Mouse (Mus musculus) stomach, embryonic 16.5 days (tissue): Measurements from ENCODE around the gene Bbx. TPM values are rescaled to one million over a fixed set of nuclear protein-coding genes. Genes with fewer than 3 reads are reported as not detected.

Source experiments
- ATAC-seq: fragments of 200-750 bp; cut with Nextera tagmentation; 2 replicates; pipeline ENCODE4 v1.8.0; 2017; ENCODE audit warnings: moderate number of reproducible peaks, moderate TSS enrichment; ENCODE audit not compliant: insufficient read depth, low FRiP score
- H3K27ac ChIP-seq: fragments of 300-500 bp; sonication (generic); 2 replicates; pipeline ENCODE4 v1.5.1; 2014; ENCODE audit warnings: low read length
- H3K27me3 ChIP-seq: fragments of 300-500 bp; sonication (generic); 2 replicates; pipeline ENCODE4 v1.6.1; 2014; ENCODE audit warnings: low read length, control low read depth, mixed read lengths; ENCODE audit not compliant: control insufficient read depth, insufficient read depth
- H3K36me3 ChIP-seq: fragments of 300-500 bp; sonication (generic); 2 replicates; pipeline ENCODE4 v1.6.1; 2014; ENCODE audit warnings: low read length; ENCODE audit not compliant: control insufficient read depth, insufficient read depth
- H3K4me1 ChIP-seq: fragments of 300-500 bp; sonication (generic); 2 replicates; pipeline ENCODE4 v1.6.1; 2014; ENCODE audit warnings: low read length, control low read depth, mixed read lengths; ENCODE audit not compliant: control insufficient read depth, insufficient read depth
- H3K4me2 ChIP-seq: fragments of 300-500 bp; sonication (generic); 2 replicates; pipeline ENCODE4 v1.6.1; 2014; ENCODE audit warnings: low read depth, low read length, mixed read lengths
- H3K4me3 ChIP-seq: fragments of 300-500 bp; sonication (generic); replicated peaks from 2 replicates; pipeline ENCODE4 v1.5.1; 2014; ENCODE audit warnings: mild to moderate bottlenecking, low read length
- H3K9ac ChIP-seq: fragments of 300-500 bp; sonication (generic); 2 replicates; pipeline ENCODE4 v1.6.1; 2014; ENCODE audit warnings: low read length
- H3K9me3 ChIP-seq: fragments of 300-500 bp; sonication (generic); replicated peaks from 2 replicates; pipeline ENCODE4 v1.6.1; 2016; ENCODE audit warnings: low read length, control low read depth; ENCODE audit not compliant: control insufficient read depth
- WGBS: fragments of 180-500 bp; shearing (Covaris S2); extraction: QIAGEN DNeasy Blood & Tissue Kit; methylation state at CpG from one replicate; pipeline ENCODE4 v1.1.7; 2014; 5-methylcytosine and 5-hydroxymethylcytosine counted together
- polyA plus RNA-seq: library from polyadenylated mRNA; unstranded; fragments of >200 nt; fragmentation: Nextera tagmentation; extraction: Ambion mirVana; gene quantifications from 2 replicates; pipeline ENCODE4 v1.2.1, GENCODE M21; 2015

The Bbx gene
- polyA plus RNA-seq, 1 experiment from 2014 or later: 39.3 TPM

- 32% methylated on average over 10 of the region's 10 CpGs for WGBS
- H3K9ac ChIP-seq: no peak overlapping the region
- no peaks in the 10 kb centered on the region for H3K27me3 ChIP-seq
- no peak overlapping the region for H3K4me3 ChIP-seq
- H3K27ac ChIP-seq: no peak overlapping the region
- H3K4me2 ChIP-seq: peak overlapping the region; percentile 36
- no peaks in the 10 kb centered on the region for H3K9me3 ChIP-seq
- H3K4me1 ChIP-seq: peaks cover 9% of the 10 kb centered on the region; the same call in 1 of the 2 replicates
- ATAC-seq: peak; percentile 50; the same call in 1 of the 2 replicates
- no peaks in the 10 kb centered on the region for H3K36me3 ChIP-seq
These were observed 51.4 kb downstream of the Bbx start for GRCm38 (mm10) chr16:50380682-50381350.

- 45% methylated on average over 7 of the region's 7 CpGs for WGBS
- no peak overlapping the region for H3K4me2 ChIP-seq
- peaks cover 9% of the 10 kb centered on the region; the same call in 1 of the 2 replicates for H3K4me1 ChIP-seq
These were observed 52.0 kb downstream of the Bbx start for GRCm38 (mm10) chr16:50380232-50380631.

GRCm38 (mm10) chr16:50374611-50375010 lies 57.6 kb downstream of the Bbx start:
- ATAC-seq: no peak
- no peaks in the 10 kb centered on the region for H3K27me3 ChIP-seq
- H3K4me3 ChIP-seq: no peak overlapping the region
- H3K9ac ChIP-seq: no peak overlapping the region
- H3K4me2 ChIP-seq: no peak overlapping the region
- no peaks in the 10 kb centered on the region for H3K9me3 ChIP-seq
- H3K36me3 ChIP-seq: no peaks in the 10 kb centered on the region
- no peak overlapping the region for H3K27ac ChIP-seq
- 87% methylated on average over 3 of the region's 3 CpGs for WGBS
- no peaks in the 10 kb centered on the region for H3K4me1 ChIP-seq

More at GRCm38 (mm10) chr16:50380232-50380631, 52.0 kb downstream of the Bbx start:
- no peak overlapping the region for H3K9ac ChIP-seq
- ATAC-seq: no peak
- no peak overlapping the region for H3K4me3 ChIP-seq
- H3K36me3 ChIP-seq: no peaks in the 10 kb centered on the region
- H3K27me3 ChIP-seq: no peaks in the 10 kb centered on the region
- H3K27ac ChIP-seq: no peak overlapping the region
- H3K9me3 ChIP-seq: no peaks in the 10 kb centered on the region

- H3K4me1 ChIP-seq: no peaks in the 10 kb centered on the region
- H3K4me3 ChIP-seq: no peak overlapping the region
- no peak overlapping the region for H3K27ac ChIP-seq
- WGBS: 41% methylated on average over 5 of the region's 5 CpGs
- ATAC-seq: no peak
- no peaks in the 10 kb centered on the region for H3K36me3 ChIP-seq
- H3K9ac ChIP-seq: no peak overlapping the region
- H3K27me3 ChIP-seq: no peaks in the 10 kb centered on the region
- no peak overlapping the region for H3K4me2 ChIP-seq
- H3K9me3 ChIP-seq: no peaks in the 10 kb centered on the region
These were observed 58.5 kb downstream of the Bbx start for GRCm38 (mm10) chr16:50373685-50374084.

- WGBS: 52% methylated on average over 2 of the region's 2 CpGs
- Histone ChIP-seq H3K9ac (no peak overlapping the region), H3K4me3 (no peak overlapping the region), H3K4me1 (no peaks in the 10 kb centered on the region), H3K27ac (no peak overlapping the region), H3K4me2 (no peak overlapping the region), H3K9me3 (no peaks in the 10 kb centered on the region), H3K36me3 (no peaks in the 10 kb centered on the region), H3K27me3 (no peaks in the 10 kb centered on the region)
- ATAC-seq: no peak
These were observed 59.6 kb downstream of the Bbx start for GRCm38 (mm10) chr16:50372543-50372942.

- H3K27me3 ChIP-seq: no peaks in the 10 kb centered on the region
- H3K9ac ChIP-seq: no peak overlapping the region
- no peak overlapping the region for H3K4me2 ChIP-seq
- H3K27ac ChIP-seq: no peak overlapping the region
- ATAC-seq: no peak
- no peaks in the 10 kb centered on the region for H3K9me3 ChIP-seq
- H3K4me3 ChIP-seq: no peak overlapping the region
- peaks cover 3% of the 10 kb centered on the region; the same call in 1 of the 2 replicates for H3K4me1 ChIP-seq
- no peaks in the 10 kb centered on the region for H3K36me3 ChIP-seq
- WGBS: 54% methylated on average over 3 of the region's 3 CpGs
These were observed 60.7 kb downstream of the Bbx start for GRCm38 (mm10) chr16:50371460-50371859.

GRCm38 (mm10) chr16:50370423-50370822 lies 61.8 kb downstream of the Bbx start:
- H3K4me3 ChIP-seq: no peak overlapping the region
- H3K4me1 ChIP-seq: peaks cover 3% of the 10 kb centered on the region; the same call in 1 of the 2 replicates
- H3K9me3 ChIP-seq: no peaks in the 10 kb centered on the region
- ATAC-seq: no peak
- WGBS: 80% methylated on average over 2 of the region's 2 CpGs
- no peaks in the 10 kb centered on the region for H3K36me3 ChIP-seq
- H3K4me2 ChIP-seq: no peak overlapping the region
- no peaks in the 10 kb centered on the region for H3K27me3 ChIP-seq
- no peak overlapping the region for H3K9ac ChIP-seq
- no peak overlapping the region for H3K27ac ChIP-seq

GRCm38 (mm10) chr16:50366556-50366955 lies 65.6 kb downstream of the Bbx start:
- Histone ChIP-seq H3K9ac (no peak overlapping the region), H3K27me3 (no peaks in the 10 kb centered on the region), H3K9me3 (no peaks in the 10 kb centered on the region), H3K4me1 (peaks cover 16% of the 10 kb centered on the region), H3K4me2 (no peak overlapping the region), H3K36me3 (no peaks in the 10 kb centered on the region), H3K4me3 (no peak overlapping the region), H3K27ac (no peak overlapping the region)
- no peak for ATAC-seq
- WGBS: 40% methylated on average over 5 of the region's 5 CpGs

GRCm38 (mm10) chr16:50364189-50365059 lies 67.8 kb downstream of the Bbx start:
- WGBS: 7% methylated on average over 11 of the region's 11 CpGs
- H3K9me3 ChIP-seq: no peaks in the 10 kb centered on the region
- peak overlapping the region; percentile 55 for H3K4me2 ChIP-seq
- ATAC-seq: peak; percentile 92
- H3K27me3 ChIP-seq: no peaks in the 10 kb centered on the region
- H3K27ac ChIP-seq: peak overlapping the region; percentile 83
- peaks cover 19% of the 10 kb centered on the region for H3K4me1 ChIP-seq
- H3K9ac ChIP-seq: peak overlapping the region; percentile 68
- H3K4me3 ChIP-seq: peak overlapping the region; percentile 49
- H3K36me3 ChIP-seq: no peaks in the 10 kb centered on the region
